Mouse (Mus musculus) urinary bladder, adult 2 months (tissue): ENCODE measurements at regions not wholly inside any gene's neighbourhood (a gene's known extent, or its start where the extent isn't known, plus 50 kb on each side); places are given as distances from the start of the nearest gene placed in this dataset.

Experiments
- DNase-seq: peaks from one replicate; pipeline ENCODE4 v3.0.0; 2022; ENCODE audit warnings: low spot score

DNA sequence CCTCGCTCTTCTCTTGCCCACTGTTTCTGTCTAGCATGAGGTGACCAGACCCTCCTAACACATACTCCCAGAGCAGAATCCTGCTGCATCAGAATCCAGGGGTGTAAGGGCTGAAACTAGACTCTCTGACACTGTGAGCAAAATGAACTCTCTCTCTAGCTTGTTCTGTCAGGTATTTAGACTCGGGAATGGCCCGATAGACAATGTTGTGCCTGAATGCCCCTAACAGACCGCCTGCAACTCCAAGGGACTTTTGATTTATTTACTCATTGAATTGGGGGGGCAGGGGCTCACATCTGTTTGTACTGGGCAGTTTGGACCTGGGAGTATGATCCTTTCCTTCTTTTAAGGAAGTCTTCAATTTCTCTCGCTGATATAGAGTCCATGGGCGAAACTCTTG is 469.3 kb upstream of the Trpc7 start:
- DNase-seq, result no peak

DNA sequence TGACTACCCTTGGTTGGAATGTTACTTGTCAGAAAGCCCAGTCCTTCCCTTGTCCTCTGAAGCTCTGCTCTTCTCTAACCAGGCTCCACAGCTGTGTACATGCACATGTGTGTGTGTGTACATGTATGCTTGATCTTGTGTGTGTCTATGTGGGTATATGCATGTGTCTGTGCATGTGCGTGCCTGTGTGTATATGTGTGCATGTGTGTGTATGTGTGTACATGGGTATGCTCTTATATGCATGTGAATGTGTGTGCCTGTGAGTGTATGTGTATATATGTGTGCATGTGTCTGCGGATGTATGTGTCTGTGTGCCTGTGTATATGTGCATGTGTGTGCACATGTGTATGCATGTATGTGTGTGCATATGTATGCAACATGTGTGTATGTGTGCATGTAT is 468.6 kb upstream of the Trpc7 start:
- DNase-seq, result no peak

- no peak for DNase-seq
Measured at GRCm38 (mm10) chr13:57362563-57362962, 466.8 kb upstream of the Trpc7 start.

DNA sequence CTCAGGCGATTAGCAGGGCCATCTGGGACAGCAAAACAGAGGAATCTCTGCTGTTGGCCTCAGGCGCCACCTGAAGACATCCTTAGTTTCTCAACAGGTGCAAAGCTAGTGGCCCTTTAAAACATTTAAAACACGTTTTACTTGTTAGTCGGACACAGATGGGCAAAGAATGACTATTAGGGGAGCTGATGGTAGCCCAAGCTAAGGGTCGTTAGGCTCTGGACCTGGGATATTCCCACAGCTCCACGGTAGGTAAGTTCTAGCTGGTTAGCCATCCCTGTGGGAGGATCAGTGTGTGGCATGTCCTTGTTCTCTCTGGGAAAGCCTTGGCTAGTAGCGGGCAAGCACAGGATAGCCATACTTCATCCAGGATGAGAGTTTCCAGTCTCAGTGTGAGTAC is 465.5 kb upstream of the Trpc7 start:
- no peak for DNase-seq

DNA sequence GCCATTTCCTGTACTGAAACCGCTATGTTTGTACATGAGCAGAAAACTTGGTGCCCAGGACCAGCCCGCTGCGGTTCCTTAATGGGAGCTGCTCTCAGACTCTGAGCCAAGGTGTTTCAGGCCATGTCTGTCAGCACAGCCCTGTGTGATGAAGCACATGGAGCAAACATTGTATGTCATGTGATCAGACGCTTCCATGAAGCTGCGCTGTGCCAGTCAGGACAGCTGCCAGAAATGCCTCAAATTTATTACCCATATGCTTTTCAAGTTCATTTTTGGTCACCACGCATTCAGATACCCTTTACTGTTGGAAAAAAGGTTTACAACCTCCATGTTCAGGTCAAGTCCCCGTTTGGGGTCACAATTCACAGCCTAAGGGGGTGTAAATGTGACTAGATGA is 458.8 kb upstream of the Trpc7 start:
- DNase-seq, result no peak

DNA sequence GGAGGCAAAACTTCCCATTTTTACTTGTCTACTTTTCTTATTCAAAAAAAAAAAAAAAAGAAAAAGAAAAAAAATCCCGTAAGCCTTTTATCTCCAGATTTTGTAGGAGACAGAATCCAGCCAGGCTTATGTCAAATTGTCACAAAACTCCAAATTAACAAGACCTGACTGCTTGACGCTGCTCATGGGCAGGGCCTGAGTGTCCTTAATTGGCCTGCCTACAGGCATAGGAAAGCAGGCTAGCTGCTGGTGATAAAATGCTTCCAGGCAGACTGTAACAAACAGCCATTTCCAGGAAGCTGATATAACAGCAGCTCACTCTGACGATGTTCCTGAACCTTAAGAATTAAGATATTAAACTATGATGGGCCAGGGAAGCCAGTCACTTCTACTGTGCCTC is 458.2 kb upstream of the Trpc7 start:
- no peak for DNase-seq

- DNase-seq, result no peak
Measured at GRCm38 (mm10) chr13:57350828-57351227, 455.0 kb upstream of the Trpc7 start.

- no peak for DNase-seq
Measured at GRCm38 (mm10) chr13:57338676-57339075, 442.9 kb upstream of the Trpc7 start.

GRCm38 (mm10) chr13:57336596-57336995 is 440.8 kb upstream of the Trpc7 start:
- no peak for DNase-seq

DNA sequence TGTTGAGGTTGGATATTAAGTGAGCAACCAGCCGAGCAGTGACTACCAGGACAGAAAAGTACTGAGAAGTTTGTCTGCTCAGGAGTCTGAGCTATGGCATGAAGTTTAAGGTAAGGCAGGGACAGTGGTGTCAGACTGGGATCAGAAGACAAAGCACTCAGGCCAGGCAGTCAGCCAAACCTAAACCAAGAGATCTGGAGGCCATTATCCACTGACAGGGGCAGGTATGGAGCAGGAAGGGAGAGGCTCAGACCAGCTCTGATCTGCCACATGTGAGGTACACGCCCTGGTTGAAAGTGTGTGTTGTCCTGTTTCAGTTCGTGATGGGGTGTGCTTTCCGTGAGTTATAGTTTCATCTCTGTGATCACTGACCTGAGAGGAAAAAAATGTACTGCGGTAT is 437.2 kb upstream of the Trpc7 start:
- DNase-seq, result no peak

- DNase-seq, result no peak
Measured at GRCm38 (mm10) chr13:57331868-57332267, 436.1 kb upstream of the Trpc7 start.

GRCm38 (mm10) chr13:57325306-57325925 is 429.6 kb upstream of the Trpc7 start:
- no peak for DNase-seq

DNA sequence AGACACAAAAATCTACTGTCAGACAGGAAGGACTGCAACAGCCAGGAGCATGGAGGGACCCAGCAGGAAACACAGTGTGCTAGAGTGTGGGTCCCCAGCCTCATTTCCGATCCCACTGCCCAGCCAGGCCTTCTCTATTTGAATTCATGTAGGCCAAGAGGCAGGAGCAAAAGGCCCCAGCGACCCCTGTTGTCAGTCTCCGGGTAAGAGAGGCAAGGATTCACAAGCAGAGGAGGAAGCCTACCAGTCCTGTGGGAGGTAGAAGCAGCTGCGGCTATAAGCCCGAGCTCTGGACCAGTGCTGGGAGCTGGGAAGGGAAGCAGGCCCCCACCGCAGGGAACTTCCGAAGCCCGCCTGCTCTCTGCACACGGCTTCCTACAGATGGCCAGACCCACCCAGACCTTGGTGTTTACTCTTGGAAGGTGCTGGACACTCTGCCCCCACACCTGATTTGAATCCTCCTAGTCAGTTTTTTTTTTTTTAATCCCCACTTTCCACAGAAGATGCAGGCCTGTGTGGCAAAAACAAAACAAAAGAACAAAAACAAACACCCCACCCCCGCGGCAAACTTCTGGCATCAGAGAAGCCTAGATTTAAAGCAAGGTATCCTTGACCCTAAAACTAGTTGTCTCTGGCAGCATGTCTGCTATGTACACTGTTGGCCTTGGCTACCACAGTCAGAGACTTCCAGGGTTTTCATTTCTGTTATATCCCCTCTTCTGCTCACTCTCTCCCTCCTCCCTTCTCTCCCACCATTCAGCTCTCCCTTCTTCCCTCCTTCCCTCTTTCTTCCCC is 420.6 kb upstream of the Trpc7 start:
- DNase-seq, result no peak

- no peak for DNase-seq
Measured at GRCm38 (mm10) chr13:57314512-57314911, 418.7 kb upstream of the Trpc7 start.

GRCm38 (mm10) chr13:57313731-57314130 is 417.9 kb upstream of the Trpc7 start:
- DNase-seq, result no peak

DNA sequence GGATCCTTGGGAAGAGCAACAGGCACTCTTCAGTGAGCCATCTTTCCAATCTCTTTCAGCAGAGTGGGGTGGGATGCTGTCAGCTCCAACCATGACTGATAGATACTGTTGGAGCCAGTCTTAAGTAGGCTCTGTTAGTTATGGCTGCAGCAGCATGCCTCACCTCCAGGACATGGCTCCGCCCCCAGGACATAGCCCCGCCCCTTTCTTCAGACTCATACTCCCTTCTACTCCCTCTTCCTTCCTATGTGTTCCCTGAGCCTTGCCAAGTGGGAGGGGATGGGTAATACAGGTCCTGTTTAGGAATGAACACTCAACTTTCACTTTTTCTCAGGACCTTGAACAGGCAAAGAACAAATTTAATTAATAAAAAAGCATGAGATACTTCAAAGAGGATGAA is 415.4 kb upstream of the Trpc7 start:
- no peak for DNase-seq

DNA sequence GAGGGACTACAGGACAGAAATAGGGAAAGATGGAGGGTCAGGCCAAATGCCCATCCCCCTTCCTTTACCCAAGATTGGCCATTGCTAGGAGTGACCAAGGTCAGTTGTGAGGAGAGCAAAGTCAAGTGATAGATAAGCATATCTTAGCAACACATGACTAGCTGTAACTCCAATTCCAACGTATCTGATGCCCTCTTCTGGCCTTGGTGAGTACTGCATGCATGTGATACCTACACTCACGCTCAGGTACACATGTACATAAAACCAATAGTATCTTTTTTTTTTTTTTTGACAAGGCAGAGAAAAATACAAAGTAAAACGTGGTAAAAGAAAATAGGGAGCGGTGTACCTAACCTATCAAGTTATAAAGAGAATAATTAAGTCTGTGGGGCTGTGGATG is 413.8 kb upstream of the Trpc7 start:
- DNase-seq, result no peak

DNA sequence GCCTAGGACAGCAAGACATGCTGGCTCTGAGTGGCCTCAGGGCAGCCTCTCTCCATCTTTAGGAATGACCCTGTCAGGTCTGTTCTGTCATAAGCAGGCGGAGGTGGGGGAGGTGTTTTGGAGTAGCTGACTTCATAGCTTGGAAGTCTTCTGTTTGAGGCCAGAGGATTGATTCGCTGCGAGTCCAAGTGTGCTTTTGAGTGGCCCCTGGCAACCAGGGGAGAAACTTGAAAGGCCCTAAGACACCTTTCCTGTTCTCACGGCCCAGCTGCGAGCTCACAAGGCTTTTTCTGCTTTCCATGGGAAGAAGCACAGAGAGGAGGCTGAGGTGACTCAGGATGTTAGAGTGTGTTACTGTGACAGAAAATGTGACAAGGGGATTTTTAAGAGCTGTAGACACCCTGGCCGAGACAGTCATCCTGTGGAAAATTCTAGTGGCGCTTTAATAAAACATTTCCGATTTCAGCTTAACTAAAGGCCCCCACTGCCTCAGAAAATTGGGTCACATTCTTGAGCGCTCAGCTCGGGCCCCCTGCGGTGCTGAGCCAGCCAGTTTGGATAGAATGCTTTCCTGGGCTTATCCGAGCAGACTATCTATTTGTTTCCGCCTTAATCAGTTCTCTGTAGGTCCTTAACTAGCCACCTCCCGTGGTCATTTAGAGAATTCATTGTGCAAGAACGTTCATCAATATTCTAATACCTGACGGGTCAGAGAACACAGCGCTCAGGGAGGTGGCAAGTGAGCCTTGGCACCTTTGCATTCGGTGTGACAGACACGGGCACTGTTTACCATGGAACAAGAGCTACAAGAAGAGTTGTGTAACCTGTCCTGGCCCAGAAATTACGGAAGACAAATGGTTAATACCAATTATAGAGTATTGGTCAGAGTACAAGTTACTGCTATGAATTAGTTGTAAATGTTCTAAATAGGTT is 412.4 kb upstream of the Trpc7 start:
- no peak for DNase-seq

DNA sequence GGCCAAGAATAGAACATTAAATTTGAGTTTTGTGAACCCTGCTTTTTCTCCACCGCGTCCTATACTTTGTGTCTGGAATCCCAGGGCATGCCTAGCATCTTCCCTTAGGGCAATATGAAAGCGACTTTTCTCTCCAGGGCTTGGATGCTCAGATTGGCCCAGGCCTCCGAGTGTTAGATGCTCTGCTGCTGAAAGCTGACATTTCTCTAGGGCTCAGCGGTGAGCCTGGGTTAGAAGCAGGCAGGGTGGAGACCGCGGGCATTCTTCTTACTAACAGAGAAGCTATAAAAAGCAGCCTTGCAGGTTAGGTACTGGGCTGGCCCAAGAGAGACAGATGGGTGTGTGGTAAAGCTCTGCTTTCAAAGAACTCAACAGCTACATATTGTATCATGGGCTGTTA is 409.8 kb upstream of the Trpc7 start:
- no peak for DNase-seq

DNA sequence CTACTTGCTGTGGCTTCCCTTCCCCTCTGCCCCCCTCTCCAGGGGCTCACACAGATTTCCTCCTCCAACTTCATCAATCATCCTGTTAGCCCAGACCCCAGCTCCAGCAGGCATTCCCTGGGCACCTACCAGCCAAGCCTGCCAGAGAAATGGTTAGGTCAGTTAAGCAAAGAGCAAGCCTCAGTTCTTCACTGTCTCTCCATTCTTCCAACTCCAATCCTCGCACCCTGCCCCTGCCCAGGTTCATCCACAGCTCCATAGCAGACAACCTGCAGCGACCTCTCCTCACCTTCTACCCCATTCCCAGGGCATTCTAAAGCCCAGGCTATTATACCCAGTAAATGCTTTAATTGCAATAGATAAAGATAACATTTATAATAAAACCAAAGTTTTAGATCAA is 408.0 kb upstream of the Trpc7 start:
- DNase-seq, result no peak

- DNase-seq, result no peak
Measured at GRCm38 (mm10) chr13:57291737-57292490, 396.1 kb upstream of the Trpc7 start.

GRCm38 (mm10) chr13:57286168-57286567 is 390.4 kb upstream of the Trpc7 start:
- no peak for DNase-seq
